Mouse (Mus musculus) heart, adult 8-10 months (tissue): ENCODE results near the gene Ptpre. TPM values are rescaled to one million over a fixed set of nuclear protein-coding genes. Genes with fewer than 3 reads are reported as not detected.
A peak's percentile ranks its signal among the peaks of the same experiment; 100 is the strongest.
"Not testable (repeated sequence)": the region's sequence is repeated elsewhere in the genome, so short reads cannot be mapped to it uniquely, and the experiment has no call there.

Source experiments
- DNase-seq: peaks from one replicate; pipeline ENCODE4 v3.0.0; 2022; ENCODE audit warnings: low spot score
- total RNA-seq, 4 experiments: library from RNA; stranded (reverse); gene quantifications; 2 replicates each; pipeline ENCODE4 v1.2.4; 2022

The Ptpre gene
- total RNA-seq, 4 experiments from 2014 or later, result 1.9 to 3.8 (median 2.5) TPM

DNA sequence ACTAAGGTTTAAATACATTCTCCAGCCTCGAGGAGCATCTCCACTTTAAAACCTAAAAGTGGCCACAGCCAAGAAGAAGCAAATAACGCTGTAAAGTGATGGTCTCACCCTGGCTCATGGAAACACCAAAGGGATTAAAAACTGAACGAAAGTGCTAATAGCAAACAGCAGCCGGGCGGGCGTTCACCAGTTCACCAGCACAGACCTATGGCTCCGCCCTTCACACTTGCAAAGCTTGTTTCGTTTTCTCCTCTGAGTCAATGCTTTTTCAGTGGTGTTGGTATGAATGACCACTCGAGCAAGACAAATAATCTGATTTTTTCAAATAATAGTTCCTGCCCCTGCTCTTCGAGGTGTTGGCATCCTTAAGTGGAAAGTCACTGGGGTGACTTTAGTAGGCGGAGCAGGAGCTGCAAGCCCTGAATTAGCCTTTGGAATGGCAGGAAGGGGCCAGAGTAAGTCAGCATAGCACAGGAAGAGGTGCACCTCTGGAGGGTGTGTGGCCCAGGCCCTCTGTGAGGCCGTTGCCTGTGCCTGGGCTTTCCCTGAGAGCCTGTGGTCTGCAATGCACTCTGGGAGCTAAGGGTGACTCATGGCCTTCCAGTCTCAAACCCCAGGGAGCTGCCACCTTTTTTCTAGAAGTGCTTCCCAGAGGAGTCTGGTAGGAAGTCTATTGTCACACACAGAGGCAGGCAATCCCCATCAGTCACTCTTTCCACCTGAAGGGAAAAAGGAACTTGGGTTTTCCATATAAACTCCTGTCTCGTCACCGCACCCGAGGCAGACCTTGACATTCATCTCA, 67.9 kb downstream of the Ptpre start:
- DNase-seq, result peak; percentile 65

DNA sequence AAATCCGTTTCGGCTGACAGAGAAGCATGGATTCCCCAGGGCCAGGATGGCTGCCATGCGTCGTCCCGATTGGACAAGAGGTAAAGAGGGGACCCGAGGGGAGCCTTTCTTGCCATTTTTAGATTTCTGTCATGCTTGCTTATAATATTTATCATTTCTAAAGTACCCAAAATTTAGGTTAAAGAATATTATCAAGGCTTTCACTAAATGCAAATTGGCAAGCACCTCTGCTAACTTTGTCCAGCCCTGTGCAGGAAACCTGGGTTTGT, 68.5 kb downstream of the Ptpre start:
- DNase-seq, result no peak

DNA sequence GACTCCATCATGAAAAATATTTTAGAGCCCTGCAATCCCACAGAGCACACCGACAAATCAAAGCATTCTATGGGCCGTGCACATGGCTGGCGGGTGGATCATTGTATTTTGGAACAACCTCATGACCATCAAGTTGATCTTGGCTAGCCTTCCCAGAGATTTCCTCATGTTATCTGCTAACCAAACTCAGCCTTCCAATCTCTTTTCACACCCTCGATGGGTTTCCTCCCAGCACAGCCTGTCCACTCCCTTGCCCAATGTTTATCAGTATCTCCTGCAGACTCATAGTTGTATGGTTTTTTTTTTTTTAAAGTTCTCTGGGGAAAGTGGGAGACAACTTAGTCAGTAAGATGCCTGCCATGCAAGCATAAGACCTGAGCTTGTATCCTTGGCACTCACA, 70.9 kb downstream of the Ptpre start:
- peak; percentile 50 for DNase-seq

DNA sequence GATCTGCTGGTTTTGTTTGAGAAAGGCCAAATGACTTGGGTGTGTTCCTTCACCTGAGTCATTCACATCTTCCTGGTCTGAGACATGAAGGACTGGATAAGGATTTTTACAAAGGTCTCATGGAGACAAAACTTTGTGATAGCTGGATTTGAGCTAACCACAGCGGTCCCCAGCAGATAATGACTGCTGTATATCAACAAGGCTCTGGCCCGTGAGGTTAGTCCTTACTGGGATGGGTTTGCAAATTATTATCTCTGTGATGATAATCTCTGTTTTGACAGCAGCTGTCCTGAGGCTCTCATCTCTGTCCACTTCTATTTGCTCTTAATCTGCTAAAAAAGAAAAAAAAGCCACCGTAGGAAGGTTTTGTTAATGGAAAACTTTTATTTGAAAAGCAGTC, 71.7 kb downstream of the Ptpre start:
- DNase-seq, result no peak

DNA sequence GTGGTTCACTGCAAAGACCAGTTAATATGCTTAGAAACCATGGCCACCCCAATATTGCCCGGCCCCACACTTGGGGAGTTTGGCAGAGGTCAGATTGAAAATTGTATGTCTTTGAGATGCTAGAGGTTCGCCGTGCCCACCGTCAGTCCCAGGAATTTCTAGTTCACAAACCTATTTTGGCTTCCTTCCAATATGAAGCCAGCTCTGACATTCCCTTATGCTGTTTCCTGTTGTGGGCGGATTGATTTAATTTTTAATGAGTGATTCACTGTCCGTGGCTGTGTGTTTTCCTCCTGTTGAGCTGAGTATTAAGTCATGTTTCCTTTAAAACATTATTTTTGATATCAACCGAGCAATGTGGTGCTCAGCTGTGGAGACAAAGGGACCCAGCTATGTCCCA, 72.4 kb downstream of the Ptpre start:
- DNase-seq, result no peak

DNA sequence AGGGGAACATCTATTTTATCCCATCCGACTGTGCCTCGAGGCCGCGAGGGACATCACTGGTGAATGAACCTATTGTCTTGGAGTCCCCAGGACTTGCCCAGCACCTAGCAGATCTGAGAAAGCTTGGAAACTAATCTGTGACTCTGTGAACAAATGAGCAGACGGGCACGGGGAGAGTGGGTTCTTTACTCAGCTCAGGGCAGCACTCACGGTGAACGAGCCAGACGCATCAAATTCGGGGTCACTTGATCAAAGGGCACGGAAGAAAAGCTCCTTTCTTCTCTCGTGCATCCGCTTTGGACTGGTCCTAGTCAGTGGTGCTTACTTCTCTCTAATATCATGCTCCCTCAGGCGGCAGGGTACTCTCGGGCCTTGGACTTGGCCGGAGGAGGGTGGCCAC, 75.0 kb downstream of the Ptpre start:
- no peak for DNase-seq

DNA sequence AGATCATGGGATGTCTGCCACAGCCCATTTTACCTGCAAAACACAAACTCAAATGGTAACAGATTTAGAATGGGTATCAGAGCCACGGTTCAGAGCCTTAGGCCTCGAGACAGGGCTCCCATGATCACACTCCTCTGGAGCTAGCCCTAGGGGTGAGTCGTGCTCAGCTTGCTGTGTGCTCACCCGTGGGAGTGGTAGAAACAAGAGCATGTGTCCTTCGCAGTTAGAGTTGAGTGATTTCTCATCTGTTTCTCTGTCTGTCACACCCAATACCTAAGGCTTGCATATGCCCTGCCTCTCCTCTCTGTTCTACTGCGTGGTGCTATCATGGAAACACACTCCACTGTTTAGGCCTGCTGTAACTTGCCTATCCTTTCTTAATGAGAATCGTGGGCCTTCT, 75.5 kb downstream of the Ptpre start:
- no peak for DNase-seq

DNA sequence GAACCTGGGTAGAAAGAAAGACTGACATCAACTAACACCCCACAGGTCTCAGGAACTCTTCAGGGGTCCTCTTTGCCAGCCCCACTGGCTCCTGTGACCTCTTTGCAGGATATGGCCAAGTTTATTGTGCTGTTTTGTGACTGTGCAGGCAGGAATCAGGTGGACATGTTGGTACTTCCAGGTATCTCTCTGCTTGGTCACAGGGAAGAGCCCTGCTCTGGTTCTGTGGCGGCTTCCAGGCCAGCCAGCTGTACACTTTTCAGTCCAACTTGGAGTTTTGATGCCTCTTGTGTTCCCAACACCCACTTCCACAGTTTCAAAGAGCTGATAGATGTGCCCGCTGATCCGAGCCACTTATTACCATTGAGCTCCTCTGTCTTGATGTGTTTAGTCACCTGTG, 76.1 kb downstream of the Ptpre start:
- no peak for DNase-seq

DNA sequence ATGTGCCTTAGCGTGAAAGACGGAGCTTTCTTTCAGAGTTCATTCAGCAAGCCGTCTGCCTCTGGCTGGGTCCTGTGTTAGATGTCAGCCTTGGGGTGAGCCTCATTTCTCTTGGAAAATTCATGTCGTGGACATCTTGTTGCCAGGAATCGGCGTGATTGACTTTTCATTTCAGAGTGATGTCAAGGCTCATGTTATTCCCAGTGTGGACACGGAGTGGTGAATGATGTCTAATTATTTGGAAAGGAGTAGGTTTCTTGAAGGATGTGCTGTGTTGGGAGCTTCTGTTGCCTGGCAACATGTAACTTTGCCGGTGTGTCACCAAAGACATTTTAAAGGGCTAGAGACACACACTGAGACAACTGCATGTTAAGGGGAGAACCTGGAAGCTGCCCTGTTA, 77.6 kb downstream of the Ptpre start:
- DNase-seq, result no peak

DNA sequence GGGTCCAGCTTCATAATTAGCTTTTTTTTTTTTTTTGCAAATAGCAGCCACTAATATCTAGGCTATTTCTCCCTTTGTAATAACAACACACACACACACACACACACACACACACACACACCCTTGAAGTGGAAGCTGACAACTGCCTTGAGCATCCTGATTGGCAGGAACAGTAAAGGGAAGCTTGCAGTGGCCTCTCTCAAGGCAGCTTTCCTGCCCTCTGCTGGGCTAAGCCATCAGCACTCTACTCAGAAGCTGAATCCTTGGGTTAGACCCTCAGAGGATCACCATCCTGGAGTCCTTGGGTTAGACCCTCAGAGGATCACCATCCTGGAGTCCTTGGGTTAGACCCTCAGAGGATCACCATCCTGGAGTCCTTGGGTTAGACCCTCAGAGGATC, 79.2 kb downstream of the Ptpre start:
- DNase-seq, result not testable (repeated sequence)

DNA sequence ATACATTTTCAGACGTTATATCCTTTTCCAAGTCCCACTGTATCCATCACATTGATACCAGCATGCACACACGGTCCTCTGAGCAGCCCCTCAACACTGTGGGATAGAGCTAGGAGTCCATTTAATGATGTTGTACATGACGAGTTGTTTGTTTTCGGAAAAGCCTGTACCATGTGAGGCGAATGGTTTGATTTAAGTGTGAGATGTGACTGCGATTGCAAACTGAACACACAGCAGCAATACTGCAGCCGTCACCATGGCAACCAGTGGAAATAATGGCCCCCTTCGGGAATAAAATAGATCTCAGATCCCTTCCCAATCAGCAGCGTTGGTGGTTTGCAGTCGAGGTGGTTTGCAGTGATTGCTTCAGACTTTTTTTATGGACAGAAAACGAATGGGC, 80.5 kb downstream of the Ptpre start:
- no peak for DNase-seq

DNA sequence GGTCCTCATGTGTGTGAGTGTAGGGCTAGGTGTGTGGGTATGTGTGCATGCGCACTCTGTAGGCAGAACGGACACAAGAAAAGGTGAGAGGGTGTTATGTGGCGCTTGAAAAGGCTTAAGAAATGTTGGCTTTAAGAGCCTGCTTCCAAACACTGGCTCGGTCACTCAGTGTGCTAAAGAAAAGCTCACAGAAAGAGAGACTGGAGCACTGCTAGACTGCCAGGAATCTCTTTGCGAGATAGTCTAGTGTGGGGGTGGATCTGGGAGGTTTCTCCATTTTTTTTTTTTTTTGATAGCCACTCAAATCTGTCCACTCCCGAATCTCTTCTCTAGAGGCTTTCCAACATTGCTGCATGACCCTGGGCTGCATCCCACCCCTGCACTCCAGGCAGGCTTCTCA, 84.4 kb downstream of the Ptpre start:
- DNase-seq, result no peak

DNA sequence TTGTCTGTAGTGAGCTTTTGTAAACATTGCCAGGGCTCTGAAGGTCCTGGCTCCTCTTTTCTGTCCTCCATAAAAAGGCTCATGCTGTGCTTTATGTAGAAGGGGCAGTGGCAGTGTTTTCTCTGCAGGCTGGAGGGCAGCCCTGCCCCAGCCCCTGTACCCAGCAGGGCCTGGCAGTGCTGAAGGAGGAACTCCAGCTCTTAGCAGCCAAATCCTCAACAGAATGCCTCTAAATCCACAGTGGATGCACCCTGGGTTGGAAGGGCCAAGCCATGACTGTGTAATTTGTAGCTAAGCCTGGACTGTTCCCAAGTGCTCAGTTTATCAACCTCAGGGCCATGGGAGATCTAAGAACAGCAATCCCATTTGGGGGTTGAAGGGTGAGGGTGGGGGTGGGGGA, 85.0 kb downstream of the Ptpre start:
- no peak for DNase-seq

DNA sequence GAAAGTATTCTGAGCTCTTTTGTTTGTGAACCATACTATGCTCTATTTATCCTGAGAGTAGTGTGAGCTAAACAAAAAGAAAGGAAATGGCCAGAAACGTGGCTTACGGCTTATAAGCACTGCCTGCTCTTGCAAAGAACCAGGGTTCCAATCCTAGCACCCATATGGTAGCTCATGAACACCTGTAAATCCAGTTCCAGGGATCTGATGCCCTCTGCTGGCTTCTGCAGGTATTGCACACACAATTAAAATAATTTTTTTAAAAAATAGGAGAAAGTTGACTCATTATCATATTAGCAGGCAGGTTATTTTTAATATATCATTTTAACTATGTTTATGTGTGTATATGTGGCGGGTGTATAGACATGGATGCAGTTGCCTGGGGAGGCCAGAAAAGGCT, 87.6 kb downstream of the Ptpre start:
- DNase-seq, result no peak

DNA sequence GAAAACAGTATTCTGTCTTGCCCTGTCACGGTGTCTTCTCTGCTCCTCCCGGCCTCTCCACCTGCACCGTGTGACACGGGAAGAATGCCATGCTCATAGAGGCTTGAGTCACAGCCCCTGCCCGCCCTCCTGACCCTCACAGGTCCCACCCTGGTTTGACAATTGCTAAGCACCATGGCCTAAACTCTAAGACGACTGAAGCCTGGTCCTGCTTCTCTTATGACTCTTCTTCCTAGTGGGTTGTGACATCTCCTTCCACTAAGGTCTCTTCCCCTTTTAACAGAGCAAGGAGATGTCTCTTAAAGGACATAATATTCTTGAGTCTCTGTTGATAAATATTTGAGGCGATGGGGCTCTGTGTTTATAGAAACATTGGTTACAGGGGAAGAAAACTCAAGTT, 91.1 kb downstream of the Ptpre start:
- no peak for DNase-seq

DNA sequence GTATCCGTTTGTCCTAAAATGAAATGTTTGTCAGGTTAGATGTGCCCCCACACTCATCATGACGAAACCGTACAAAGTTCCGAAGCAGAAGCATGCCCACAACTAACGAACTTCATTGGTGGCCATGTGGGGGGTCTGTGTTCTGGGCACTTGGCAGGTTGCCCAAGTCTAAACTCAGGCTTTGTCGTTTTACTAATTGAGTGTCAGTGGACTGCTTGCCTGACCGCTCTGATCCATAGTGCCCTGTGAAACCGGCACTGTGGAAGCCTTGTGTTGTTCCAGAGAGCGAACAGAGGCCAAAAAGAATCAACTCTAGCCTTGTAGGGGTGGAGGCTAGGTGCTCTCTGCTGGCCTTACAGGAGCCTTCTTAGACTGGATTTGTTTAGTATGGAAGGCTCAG, 91.7 kb downstream of the Ptpre start:
- DNase-seq, result no peak

DNA sequence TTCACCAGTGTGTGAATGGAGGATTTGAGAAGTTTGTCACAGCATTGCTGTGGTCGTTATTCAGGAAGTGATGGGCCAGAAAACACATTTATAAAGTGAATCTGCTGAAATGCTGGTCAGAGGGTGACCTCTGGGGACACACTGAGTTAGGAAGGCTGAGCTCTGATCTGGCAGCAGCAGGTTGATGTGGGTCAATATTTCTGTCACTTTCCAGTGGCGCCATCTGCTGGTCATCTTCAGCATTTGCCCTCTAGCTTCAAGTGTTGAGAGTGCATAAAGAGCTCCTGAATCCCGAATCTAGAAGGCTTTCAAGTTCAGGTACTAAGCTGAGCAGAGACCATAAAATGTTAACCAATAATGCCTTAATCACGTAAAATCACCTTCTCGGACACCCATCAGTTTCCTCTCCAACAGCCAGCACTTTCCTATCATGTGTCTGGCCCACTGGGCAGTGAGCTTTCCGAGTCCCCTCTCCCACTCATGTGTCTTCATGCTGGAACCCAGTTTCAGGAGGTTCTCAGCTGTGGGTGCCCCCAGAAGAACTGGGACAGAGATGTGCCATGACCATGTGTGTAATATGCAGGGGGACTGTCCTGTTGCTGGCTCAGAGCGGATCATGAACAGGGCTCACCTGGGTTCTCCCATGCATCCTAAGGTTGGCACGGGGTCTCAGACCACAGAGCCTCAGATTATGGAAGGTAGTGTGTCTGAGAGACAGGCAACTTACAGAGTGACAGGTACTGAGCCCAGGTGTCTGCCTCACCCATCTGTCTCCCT, 94.7 kb downstream of the Ptpre start:
- DNase-seq, result peak; percentile 79

DNA sequence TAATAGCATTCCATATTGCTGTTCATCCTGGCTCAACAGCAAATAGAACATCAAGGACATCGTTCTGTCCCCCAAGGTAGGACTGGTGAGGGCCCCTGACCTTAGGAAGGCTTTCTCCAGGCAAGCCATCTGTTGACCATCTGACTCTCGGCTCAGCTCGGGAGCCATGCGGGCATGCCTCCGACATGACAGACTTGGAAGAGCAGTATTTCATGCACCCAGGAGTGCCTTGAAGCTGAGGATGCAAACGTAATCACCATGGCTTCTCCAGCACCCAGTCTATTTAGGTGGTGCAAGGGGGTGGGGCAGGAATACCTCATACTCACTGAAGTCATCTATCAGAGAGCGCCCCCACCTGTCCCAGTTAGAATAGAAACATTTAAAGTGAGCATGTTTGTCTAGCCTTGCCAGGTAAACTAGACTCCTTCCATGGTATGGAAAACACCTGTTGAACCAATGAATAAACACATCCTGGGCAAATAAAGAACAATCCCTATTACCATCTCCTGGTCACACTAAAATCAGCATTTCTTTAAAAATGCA, 95.5 kb downstream of the Ptpre start:
- no peak for DNase-seq

DNA sequence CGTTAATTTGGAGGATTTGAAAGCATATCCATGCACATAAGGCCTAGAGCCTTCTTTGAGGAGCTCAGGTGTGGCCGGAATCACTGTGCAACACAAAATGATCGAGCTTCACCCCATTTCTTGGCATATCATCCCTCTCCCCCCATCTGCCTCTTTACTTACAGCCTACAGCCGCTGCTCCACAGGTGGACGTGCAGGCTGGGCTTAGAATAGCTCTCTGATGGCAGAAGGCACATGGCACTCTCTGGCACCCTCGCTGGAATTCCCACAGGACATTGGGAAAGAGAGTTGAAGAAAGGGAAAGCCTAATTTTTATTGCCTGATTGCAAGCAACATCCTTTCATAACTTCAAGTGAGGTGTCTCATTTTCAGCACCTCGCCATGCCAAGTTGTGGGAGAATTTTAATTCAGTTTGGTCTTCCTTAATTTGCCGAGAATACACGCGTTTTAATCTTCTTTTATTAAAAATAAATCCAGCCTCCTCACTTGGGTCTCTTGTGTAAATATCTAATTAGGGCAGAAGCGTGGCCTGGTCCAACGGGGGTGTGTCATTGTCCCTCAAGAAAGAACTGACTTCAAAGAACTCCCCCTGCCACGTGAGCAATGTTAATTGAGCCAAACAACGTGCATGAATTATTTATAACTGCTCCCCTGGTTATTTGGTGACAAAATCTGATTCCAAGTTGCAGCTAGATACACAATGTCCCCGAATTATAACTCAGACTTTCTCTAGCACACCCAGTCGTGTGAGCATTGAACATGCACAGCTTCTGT, 97.8 kb downstream of the Ptpre start:
- DNase-seq, result no peak

DNA sequence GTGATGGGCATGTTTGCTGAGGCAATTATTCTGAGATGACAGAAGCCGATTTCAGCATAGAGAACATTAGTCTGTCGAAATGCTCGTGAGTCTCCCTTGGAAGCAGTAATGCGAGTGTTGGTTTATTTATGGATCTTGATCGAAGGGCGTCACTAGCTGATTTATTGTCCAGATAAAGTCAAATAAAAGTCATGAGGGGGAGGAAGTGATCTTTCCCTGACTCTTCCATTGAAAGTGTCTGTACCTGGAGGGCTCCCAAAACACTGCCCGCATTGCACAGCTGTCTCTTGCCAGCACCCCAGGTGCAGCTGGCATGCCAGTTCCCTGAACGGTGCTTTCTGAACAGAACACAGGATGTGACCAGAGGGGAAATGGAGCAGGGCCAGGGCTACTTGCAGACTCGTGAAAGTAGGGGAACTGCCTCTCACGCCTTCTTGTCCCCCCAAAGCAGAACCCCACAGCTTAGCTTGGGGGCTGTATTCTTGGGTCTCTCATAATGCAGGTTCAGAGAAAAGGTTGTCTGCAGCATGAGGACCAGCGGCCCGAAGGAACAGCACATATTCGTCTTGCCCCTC, 100.2 kb downstream of the Ptpre start:
- no peak for DNase-seq

DNA sequence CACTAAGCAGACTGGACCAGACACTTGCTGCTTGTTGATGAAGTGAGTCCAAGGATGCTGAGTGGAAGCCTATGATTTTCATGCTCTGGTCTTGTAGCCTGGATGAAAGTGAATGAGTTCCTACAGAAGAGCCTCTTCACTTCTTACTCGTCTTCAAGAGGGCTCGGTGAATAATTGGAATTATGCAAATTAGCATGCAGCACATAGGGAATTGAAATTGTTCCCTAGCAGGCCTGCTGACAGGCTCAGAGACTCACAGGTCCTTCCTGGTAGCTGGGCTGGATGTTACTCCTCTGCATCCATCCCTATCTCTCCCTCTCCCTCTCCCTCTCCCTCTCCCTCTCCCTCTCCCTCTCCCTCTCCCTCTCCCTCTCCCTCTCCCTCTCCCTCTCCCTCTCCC, 102.1 kb downstream of the Ptpre start:
- DNase-seq, result no peak
